Mouse (Mus musculus): ENCODE data around the gene Srf.

Gene Srf
- long read RNA-seq, experiment 1, result 0 reads
- long read RNA-seq, experiment 2, partial matches to known transcripts, result 1 of 3 reads
- long read RNA-seq, experiment 2, other reads (novel, unspliced or antisense), result 1 of 3 reads

DNA sequence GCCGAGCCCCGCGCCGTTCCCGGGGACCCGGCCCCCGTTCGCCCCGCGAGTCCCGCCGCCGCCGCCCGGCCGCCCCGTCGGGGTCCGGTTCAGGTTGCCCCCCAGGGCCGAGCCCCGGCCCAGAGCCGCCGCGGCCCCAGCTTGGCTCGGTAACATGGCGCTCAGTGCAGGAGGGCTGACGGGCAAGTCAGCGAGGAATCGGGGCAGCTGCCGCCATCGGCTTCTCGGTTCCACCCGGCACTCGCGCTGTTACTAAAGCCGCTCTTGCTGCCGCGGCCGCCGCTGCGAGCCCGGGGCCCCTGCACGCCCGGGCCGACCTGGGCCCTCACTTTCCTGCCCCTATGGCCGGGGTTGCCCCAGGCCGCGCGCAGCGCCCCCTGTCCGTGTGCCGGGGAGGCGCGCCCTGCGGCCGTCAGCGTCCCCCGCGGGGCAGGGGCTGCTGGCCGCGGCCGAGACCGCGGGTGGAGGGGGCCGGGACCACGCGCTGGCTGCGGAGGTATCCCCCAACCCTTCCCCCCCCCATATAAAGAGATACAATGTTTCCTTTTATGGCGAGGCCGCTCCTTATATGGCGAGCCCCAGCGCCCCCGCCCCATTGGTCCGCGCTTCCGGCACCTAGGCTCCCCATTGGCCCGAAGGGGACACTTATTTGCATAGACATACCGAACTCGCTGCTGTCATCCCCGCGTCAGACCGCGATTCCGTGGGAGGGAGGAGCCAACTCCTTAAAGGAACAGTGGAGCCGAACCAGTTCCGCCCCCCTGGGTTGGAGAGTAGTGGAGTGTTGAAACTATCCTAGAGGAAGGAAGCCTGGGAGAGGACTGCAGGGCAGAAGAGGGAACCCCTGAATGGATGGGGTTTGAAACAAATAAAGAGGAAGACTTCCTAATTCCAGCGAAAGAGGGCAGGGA lies at the start of gene Srf:
TSS of gene Srf (minus strand) at position 503 of the 911 bp plus-strand sequence.
- intact Hi-C loops (cut with DNase I), result no loop called here

DNA sequence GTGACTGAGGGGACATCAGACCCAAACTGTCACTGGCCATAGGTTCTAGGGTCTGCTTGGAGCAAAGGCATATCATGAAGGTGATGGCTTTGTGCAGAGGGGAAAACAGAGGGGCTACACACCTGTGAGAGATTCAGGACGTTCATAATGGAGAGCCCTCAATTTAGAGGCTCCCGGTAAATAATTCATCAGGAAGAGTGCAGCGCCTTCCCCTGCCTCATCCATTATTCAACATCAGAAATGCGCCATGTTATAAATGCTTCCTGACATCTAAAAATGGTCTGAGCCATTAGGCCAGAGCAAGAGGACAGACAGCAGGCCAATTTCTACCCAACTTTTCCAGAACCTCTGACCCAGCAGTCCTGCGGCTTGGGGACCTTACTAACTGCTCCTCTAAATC lies 49.2 kb upstream of the Srf start:
- intact Hi-C loops (cut with DNase I), result no loop called here

- intact Hi-C loops (cut with DNase I), result loop anchor here (5.0 kb wide), 1 partner anchor 34 kb away; no protein-coding TSS in a partner anchor
These were observed 47.3 kb upstream of the Srf start for GRCm38 (mm10) chr17:46603229-46603628.

- intact Hi-C loops (cut with DNase I), result loop anchor here (5.0 kb wide), 1 partner anchor 35 kb away; no protein-coding TSS in a partner anchor
These were observed 46.2 kb upstream of the Srf start for GRCm38 (mm10) chr17:46602212-46602611.

- intact Hi-C loops (cut with DNase I), result loop anchor here (5.0 kb wide), 1 partner anchor 37 kb away; no protein-coding TSS in a partner anchor
These were observed 44.6 kb upstream of the Srf start for GRCm38 (mm10) chr17:46600569-46600968.

DNA sequence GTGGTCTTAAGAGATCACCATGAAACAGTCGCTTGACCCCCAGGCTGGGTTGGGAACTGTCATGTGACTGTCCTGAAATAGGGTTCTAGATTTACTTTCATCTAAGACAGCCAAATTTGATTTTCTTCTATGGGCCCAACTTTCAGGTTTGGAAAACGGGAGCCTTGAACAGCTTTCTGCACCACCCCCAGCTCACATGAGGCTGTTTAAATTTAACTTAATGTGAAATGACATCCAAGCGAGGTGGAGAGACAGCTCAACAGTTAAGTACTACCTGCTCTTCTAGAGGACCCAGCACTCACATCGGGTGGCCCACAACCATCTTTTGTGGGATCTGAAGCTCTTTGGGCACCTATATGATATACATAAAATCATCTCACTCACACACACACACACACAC lies 43.0 kb upstream of the Srf start:
- intact Hi-C loops (cut with DNase I), result no loop called here

DNA sequence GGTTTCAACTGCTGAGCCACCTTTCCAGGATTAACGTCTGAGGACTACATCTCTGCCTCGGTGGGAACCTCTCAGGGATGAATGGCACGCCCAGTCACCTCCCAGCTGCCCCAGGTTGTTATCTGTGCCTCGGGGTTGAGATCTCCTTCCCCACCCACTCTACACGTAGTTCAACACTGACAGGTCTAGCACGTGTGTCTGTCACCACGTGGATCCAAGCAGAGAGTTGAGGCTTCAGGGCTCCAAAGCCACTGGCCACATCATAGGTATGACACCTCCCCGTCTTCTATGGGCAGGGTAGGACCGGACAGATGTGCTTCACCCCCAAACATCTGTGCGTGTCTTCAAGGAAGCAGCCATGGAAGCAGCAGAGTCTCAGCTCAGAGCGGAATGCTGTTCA lies 42.0 kb upstream of the Srf start:
- intact Hi-C loops (cut with DNase I), result no loop called here

- intact Hi-C loops (cut with DNase I), result no loop called here
These were observed 39.4 kb upstream of the Srf start for GRCm38 (mm10) chr17:46595336-46595735.

- intact Hi-C loops (cut with DNase I), result no loop called here
These were observed 38.6 kb upstream of the Srf start for GRCm38 (mm10) chr17:46594606-46595005.

DNA sequence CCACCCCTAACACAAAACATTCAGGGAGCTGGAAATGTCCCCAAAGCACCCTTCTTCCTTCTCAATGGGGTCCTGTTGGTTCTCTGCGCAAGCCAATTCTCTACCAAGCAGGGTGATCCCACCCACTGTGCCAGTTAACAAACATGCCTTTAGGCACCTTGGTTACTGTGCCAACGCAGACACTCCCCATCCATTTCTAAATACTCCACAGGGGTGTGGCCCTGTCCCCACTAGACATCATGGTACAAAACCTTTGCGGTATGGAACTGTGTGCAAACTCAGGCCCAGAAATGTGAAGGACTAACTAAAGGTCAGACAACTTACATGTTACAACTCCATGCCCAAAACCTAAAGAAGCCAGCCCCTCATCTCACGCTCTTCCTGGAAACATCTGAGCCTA lies 37.1 kb upstream of the Srf start:
- intact Hi-C loops (cut with DNase I), result no loop called here

GRCm38 (mm10) chr17:46591406-46591805 lies 35.4 kb upstream of the Srf start:
- intact Hi-C loops (cut with DNase I), result no loop called here

GRCm38 (mm10) chr17:46590439-46590838 lies 34.5 kb upstream of the Srf start:
- intact Hi-C loops (cut with DNase I), result no loop called here

DNA sequence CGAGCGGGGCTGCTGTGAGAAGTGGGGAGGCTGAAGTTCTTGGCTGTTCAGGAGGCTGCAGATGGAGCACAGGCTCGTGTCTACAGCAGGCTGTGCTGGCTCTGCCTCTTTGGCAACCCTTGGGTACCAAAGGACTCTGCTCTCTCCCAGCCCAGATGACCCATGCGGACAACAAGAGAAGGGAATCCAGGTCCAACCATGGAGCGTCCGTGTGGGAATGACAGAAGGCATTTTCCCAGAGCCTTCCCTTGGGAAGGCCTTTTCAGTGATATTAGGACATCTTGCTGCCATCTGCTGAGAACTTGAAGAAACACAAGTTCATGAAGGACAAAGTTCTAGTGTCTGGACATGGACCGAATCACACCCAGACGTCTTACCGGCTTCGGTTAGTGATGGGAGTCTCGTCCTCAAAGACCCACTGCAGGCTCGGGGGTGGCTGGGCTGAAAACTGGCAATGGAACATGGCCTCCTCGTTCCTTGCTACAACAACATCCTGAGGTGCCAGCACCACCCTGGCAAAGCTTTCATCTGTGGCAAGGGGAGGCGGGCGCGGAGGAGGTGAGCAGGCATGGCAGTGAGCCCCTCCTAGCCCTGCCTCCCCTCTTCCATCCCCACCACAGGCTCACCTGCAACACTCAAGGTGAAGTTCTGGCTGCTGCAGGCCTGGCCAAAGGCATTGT lies 33.8 kb upstream of the Srf start:
- intact Hi-C loops (cut with DNase I), result loop anchor here (5.0 kb wide), 1 partner anchor 62 kb away; no protein-coding TSS in a partner anchor

GRCm38 (mm10) chr17:46588913-46589312 lies 32.9 kb upstream of the Srf start:
- intact Hi-C loops (cut with DNase I), result loop anchor here (5.0 kb wide), 1 partner anchor 62 kb away; no protein-coding TSS in a partner anchor

DNA sequence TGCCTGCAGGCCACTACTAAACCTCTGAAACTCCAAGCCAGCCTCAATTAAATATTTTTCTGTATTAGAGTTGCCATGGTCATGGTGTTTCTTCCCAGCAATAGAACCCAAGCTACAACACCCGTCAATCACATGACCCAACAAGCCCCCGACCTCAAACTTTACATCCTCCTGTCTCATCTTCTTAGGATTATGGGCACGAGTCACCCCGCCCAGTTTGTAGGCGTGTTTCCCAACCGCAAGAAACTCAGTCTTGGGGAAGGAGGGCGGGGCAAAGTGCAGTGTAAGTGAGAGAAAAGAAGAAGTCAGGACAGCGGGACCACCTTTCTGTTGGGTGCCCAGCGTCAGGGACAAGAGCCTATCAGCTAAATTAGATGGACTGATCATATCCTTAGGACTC lies 32.2 kb upstream of the Srf start:
- intact Hi-C loops (cut with DNase I), result loop anchor here (5.0 kb wide), 1 partner anchor 61 kb away; no protein-coding TSS in a partner anchor

- intact Hi-C loops (cut with DNase I), result loop anchor here (5.0 kb wide), 1 partner anchor 59 kb away; no protein-coding TSS in a partner anchor
These were observed 30.4 kb upstream of the Srf start for GRCm38 (mm10) chr17:46586327-46586726.

GRCm38 (mm10) chr17:46578650-46579049 lies 22.7 kb upstream of the Srf start:
- intact Hi-C loops (cut with DNase I), result no loop called here

GRCm38 (mm10) chr17:46576070-46576469 lies 20.1 kb upstream of the Srf start:
- intact Hi-C loops (cut with DNase I), result no loop called here

DNA sequence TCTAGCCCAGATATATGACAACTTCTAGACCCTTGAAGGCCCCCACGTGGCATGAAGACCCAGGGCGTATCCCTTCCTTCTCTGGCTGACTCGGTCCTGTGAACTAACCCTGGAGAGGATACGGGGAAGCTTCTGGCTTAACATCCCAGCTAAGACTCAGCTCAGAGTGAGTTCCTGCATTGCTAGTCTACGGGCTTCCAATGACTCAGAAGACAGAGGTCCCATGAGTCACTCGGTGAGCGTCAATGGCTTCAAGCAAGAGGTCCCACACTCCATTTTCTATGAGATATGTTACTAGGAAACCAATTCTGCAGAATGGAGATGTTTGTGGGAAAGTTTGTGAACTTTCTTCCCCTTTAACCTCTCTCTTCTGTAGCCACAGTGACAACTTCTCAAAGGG lies 18.6 kb upstream of the Srf start:
- intact Hi-C loops (cut with DNase I), result no loop called here

DNA sequence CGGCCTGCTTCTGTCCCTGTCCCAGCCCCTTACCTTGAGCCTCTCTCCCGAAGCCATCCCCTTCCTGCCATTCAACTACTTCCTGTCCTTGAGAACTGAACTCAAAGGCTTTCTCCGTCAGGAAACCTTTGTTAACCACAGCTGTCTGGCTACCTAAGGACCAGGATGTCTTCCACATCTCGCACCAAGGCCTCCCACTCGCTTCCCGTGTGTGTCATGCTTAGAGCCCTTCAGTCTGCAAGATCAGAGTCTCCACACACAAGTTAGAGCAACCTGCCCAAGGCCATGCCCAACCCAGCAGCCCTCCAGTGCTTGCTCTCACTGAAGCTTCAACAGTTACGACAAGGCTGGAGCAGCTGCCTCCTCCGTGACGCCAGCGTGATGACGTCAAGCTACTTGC lies 15.0 kb upstream of the Srf start:
- intact Hi-C loops (cut with DNase I), result no loop called here

GRCm38 (mm10) chr17:46559146-46559545 lies 3.2 kb upstream of the Srf start:
- intact Hi-C loops (cut with DNase I), result no loop called here

DNA sequence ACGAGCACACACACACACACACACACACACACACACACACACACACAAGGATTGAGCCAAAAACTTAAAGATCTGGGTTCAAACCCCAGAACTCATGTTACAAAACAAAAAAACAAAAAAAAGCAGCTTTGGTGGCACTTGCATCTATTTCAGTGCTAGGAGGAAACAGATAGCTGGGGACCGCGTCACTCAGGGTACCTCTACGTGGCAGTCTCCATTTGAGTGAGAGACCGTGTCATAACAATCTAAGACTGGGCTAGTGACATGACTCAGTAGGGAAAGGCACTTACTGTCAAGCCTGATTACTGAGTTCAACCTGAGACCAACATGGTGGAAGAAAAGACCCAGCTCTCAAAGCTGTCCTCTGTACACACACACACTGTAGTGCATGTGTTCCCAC lies 2.2 kb upstream of the Srf start:
- intact Hi-C loops (cut with DNase I), result no loop called here
